25 mouse cellular contexts compared by ENCODE assay signal in the genomic region with DNA sequence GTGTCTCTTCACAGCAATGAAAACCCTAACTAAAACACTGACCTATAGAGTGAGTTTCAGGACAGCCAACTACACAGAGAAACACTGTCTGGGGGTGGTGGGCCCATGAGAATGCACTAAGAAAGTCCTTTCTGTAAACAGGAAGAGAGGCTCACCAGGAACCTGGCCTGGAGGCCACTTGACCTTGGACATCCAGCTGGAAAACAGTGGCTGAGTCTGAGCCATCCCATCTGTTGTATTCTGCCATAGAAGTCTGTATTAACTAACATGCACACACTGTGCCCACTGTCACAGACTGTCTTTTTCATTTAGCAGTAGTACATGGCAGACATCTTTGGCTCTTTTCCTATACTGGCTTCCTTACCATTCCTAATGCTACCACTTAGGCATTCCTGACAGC. TPM values are rescaled to one million over a fixed set of nuclear protein-coding genes. Genes with fewer than 3 reads are reported as not detected.
DNase-seq lines count a peak whose midpoint lies in the region; ATAC-seq and TF ChIP-seq lines count a peak whose summit lies in the region.
"Had no signal": no experiment of that assay in that cellular context is flagged by ENCODE, and none has a peak within 500 bp of the region (broad histone marks: within the 10 kb centered on the region; RNA-seq: fewer than 3 reads in every experiment).

No protein-coding gene starts in this region.

- H3K9ac ChIP-seq in forebrain, postnatal 0 days = no peak overlapping the region
- H3K9ac ChIP-seq in forebrain, embryonic 13.5 days = no peak overlapping the region
- H3K9ac ChIP-seq in lung, postnatal 0 days (replicated peaks; ENCODE audit: low read depth) = no peak overlapping the region

- H3K4me1 ChIP-seq in forebrain, postnatal 0 days (ENCODE audit: insufficient read depth) = no peaks in the 10 kb centered on the region
- no peaks in the 10 kb centered on the region for H3K4me1 ChIP-seq in forebrain, embryonic 13.5 days
- H3K4me1 ChIP-seq in lung, postnatal 0 days (ENCODE audit: insufficient read depth, low read depth, low read length) = no peaks in the 10 kb centered on the region
- H3K4me1 ChIP-seq: hindbrain, embryonic 10.5 days had no signal

- DNase-seq in forebrain, postnatal 0 days = peak; percentile 26
- DNase-seq in kidney, postnatal 36 days = peak; percentile 14 to 16
- DNase-seq in kidney, adult 18-20 months = no peak
- peak; percentile 45 for DNase-seq in lung, postnatal 0 days (ENCODE audit: low spot score)
- peak; percentile 3 for DNase-seq in yolk sac, embryonic 10.5 days (ENCODE audit: low spot score)
- no peak for DNase-seq in right cerebral cortex, adult 2 months (ENCODE audit: low spot score in 2 of 2)
- DNase-seq: adrenal gland, postnatal 14 days; cerebellum, adult 11 months; cerebellum, postnatal 25 days; embryo, embryonic 11 days; gastrocnemius, postnatal 36 days; layer of hippocampus, adult 9-11 months; thymus, adult 18-20 months had no signal

- H3K27ac ChIP-seq in forebrain, postnatal 0 days (ENCODE audit: low read depth, low read length) = no peak overlapping the region
- H3K27ac ChIP-seq in forebrain, embryonic 13.5 days = no peak overlapping the region
- H3K27ac ChIP-seq in lung, postnatal 0 days (ENCODE audit: low read length) = no peak overlapping the region
- H3K27ac ChIP-seq: hindbrain, embryonic 10.5 days; macrophage had no signal

- no peak for ATAC-seq in forebrain, postnatal 0 days
- no peak for ATAC-seq in forebrain, embryonic 13.5 days
- peak; percentile 85 for ATAC-seq in lung, postnatal 0 days

- no peak overlapping the region for H3K4me2 ChIP-seq in forebrain, postnatal 0 days (ENCODE audit: low read depth)
- H3K4me2 ChIP-seq in forebrain, embryonic 13.5 days = no peak overlapping the region
- no peak overlapping the region for H3K4me2 ChIP-seq in lung, postnatal 0 days (replicated peaks; ENCODE audit: low read depth, low read length)
- H3K4me2 ChIP-seq: liver, embryonic 11.5 days; midbrain, embryonic 11.5 days had no signal

- H3K9me3 ChIP-seq in forebrain, postnatal 0 days (ENCODE audit: low read length) = no peaks in the 10 kb centered on the region
- H3K9me3 ChIP-seq in forebrain, embryonic 13.5 days (replicated peaks) = no peaks in the 10 kb centered on the region
- no peaks in the 10 kb centered on the region for H3K9me3 ChIP-seq in lung, postnatal 0 days (ENCODE audit: low read length)
- H3K9me3 ChIP-seq: hindbrain, embryonic 10.5 days had no signal

- TF ChIP-seq EP300 in lung, postnatal 0 days (IDR thresholded peaks at IDR 0.05) = no peak

- no peak overlapping the region for H3K4me3 ChIP-seq in forebrain, postnatal 0 days (ENCODE audit: low read depth, low read length)
- H3K4me3 ChIP-seq in forebrain, embryonic 13.5 days = no peak overlapping the region
- no peak overlapping the region for H3K4me3 ChIP-seq in lung, postnatal 0 days (ENCODE audit: low read depth, low read length)
- H3K4me3 ChIP-seq: hindbrain, embryonic 10.5 days had no signal

- no peaks in the 10 kb centered on the region for H3K36me3 ChIP-seq in forebrain, postnatal 0 days (ENCODE audit: insufficient read depth)
- H3K36me3 ChIP-seq in forebrain, embryonic 13.5 days (ENCODE audit: poor library complexity, severe bottlenecking) = no peaks in the 10 kb centered on the region
- no peaks in the 10 kb centered on the region for H3K36me3 ChIP-seq in lung, postnatal 0 days (ENCODE audit: insufficient read depth, low read length)
- H3K36me3 ChIP-seq: hindbrain, embryonic 10.5 days had no signal

- no peak for TF ChIP-seq CTCF in forebrain, postnatal 0 days (IDR thresholded peaks at IDR 0.05; ENCODE audit: low read depth)
- no peak for TF ChIP-seq CTCF in lung, postnatal 0 days (IDR thresholded peaks at IDR 0.05)

- H3K27me3 ChIP-seq in forebrain, postnatal 0 days (ENCODE audit: insufficient read depth, low read length) = no peaks in the 10 kb centered on the region
- no peaks in the 10 kb centered on the region for H3K27me3 ChIP-seq in forebrain, embryonic 13.5 days
- H3K27me3 ChIP-seq in lung, postnatal 0 days (replicated peaks; ENCODE audit: insufficient read depth, low read length) = no peaks in the 10 kb centered on the region
- H3K27me3 ChIP-seq: CH12.LX had no signal

RNA-seq across cellular contexts. Expression of a gene that starts 32.1 kb away (rescaled TPM):
- total RNA-seq in forebrain, postnatal 0 days (2014; rRNA removed) = 1.2 and 1.7 TPM in 2 replicates
- 0.10 TPM in 1 of 2 replicates, not detected in the other for polyA plus RNA-seq in forebrain, postnatal 0 days (2015; fragmentation: Nextera tagmentation; extraction: Ambion mirVana)
- polyA plus RNA-seq in forebrain, embryonic 13.5 days (2015; fragmentation: Nextera tagmentation; extraction: Ambion mirVana) = 0.11 TPM in 1 of 2 replicates, not detected in the other
- polyA plus RNA-seq in lung, postnatal 0 days (2015; fragmentation: Nextera tagmentation; extraction: Ambion mirVana) = not detected in 2 replicates
- total RNA-seq: CH12.LX; gastrocnemius, postnatal 36 days; MEL; monocyte, adult 5-6 weeks had no signal
- polyA plus RNA-seq: embryonic facial prominence, embryonic 14.5 days; heart, postnatal 0 days; hindbrain, embryonic 10.5 days; limb, embryonic 11.5 days; liver, embryonic 11.5 days; macrophage; midbrain, embryonic 11.5 days; neural tube, embryonic 11.5 days had no signal

Comparison
In these comparisons a context has a peak if more than half of its experiments do, and no peak if none do; other contexts are left out.
1. DNase-seq: peak in forebrain, postnatal 0 days (single experiment), kidney, postnatal 36 days (2 of 2), lung, postnatal 0 days (single experiment) and yolk sac, embryonic 10.5 days (single experiment); none in kidney, adult 18-20 months (single experiment) and right cerebral cortex, adult 2 months (0 of 2).